Mouse (Mus musculus): ENCODE results near the gene Syn3. TPM values are rescaled to one million over a fixed set of nuclear protein-coding genes. Genes with fewer than 3 reads are reported as not detected.

Syn3 gene
- polyA plus RNA-seq, 1 experiment = 0.75 TPM

DNA sequence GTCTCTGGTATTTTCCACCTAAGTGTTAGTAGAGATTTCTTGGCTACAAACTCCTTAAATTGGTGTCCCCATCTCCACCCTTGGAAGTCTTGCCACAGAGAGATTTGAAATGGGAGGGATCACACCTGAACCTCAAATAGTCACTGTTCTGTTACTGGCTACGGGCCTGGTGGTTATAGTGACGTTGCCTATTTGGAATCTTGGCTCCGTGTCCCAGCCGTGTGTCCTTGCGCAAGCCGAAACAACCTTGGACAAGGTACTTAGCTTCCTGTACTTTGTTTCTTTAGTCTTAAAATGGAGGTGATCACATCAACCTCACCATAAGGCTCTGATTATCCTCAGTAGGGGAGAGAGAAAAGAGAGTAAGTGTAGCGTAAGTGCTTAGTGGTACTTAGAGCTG lies 212.2 kb downstream of the Syn3 start:
- Histone ChIP-seq H3K36me3 (ENCODE audit: control insufficient read depth, insufficient read depth, low read length) (no peaks in the 10 kb centered on the region), H3K27ac (ENCODE audit: insufficient read depth, low read depth, low read length) (no peak overlapping the region), H3K4me3 (ENCODE audit: low read depth, low read length) (no peak overlapping the region), H3K27me3 (ENCODE audit: control insufficient read depth, insufficient read depth, low read length) (no peaks in the 10 kb centered on the region), H3K4me1 (ENCODE audit: control insufficient read depth, insufficient read depth, insufficient read length, low read length) (no peaks in the 10 kb centered on the region)
- WGBS = 60% methylated on average over 7 of the region's 7 CpGs
- TF ChIP-seq POLR2A (IDR thresholded peaks at IDR 0.05; ENCODE audit: low read depth, low read length) (no peak), CTCF (IDR thresholded peaks at IDR 0.05; ENCODE audit: extremely low read depth, insufficient read length, insufficient replicate concordance, low read depth, low read length) (no peak)

GRCm38 (mm10) chr10:86281238-86281637 lies 217.5 kb downstream of the Syn3 start:
- WGBS = 87% methylated on average over 8 of the region's 8 CpGs
- Histone ChIP-seq H3K4me1 (ENCODE audit: control insufficient read depth, insufficient read depth, insufficient read length, low read length) (no peaks in the 10 kb centered on the region), H3K36me3 (ENCODE audit: control insufficient read depth, insufficient read depth, low read length) (no peaks in the 10 kb centered on the region), H3K4me3 (ENCODE audit: low read depth, low read length) (no peak overlapping the region), H3K27me3 (ENCODE audit: control insufficient read depth, insufficient read depth, low read length) (no peaks in the 10 kb centered on the region), H3K27ac (ENCODE audit: insufficient read depth, low read depth, low read length) (no peak overlapping the region)
- TF ChIP-seq POLR2A (IDR thresholded peaks at IDR 0.05; ENCODE audit: low read depth, low read length) (no peak), CTCF (IDR thresholded peaks at IDR 0.05; ENCODE audit: extremely low read depth, insufficient read length, insufficient replicate concordance, low read depth, low read length) (no peak)

DNA sequence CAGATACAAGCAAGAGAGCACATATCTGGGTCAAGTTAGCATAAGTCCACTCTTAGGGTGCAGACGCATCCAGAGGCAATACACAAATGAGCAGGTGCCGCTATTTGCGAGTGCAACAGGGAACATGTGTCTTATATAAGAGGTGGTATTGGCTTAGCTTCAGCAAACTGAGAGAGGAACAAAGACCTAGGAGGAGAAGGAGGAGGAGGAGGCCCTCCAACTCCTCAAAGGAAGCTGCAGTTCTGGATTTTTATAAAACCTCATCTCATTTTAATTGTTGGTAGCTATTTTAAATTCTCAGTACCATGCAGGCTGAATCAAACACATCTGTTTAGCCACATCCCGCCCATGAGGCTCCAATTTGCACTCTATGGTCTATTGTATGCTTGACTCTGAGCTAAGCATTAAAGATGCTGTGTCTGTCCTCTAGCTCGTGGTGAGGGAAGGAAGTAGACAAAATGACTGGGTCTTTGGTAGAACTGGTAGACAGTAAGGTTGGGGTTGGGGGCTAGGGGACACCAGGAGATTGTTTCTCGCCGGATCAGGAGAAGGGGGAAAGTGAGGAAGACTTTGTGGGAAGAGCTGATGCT lies 219.0 kb downstream of the Syn3 start:
- Histone ChIP-seq H3K36me3 (ENCODE audit: control insufficient read depth, insufficient read depth, low read length) (no peaks in the 10 kb centered on the region), H3K4me3 (ENCODE audit: low read depth, low read length) (no peak overlapping the region), H3K4me1 (ENCODE audit: control insufficient read depth, insufficient read depth, insufficient read length, low read length) (no peaks in the 10 kb centered on the region), H3K27me3 (ENCODE audit: control insufficient read depth, insufficient read depth, low read length) (no peaks in the 10 kb centered on the region), H3K27ac (ENCODE audit: insufficient read depth, low read depth, low read length) (no peak overlapping the region)
- WGBS = 79% methylated on average over 7 of the region's 7 CpGs
- TF ChIP-seq POLR2A (IDR thresholded peaks at IDR 0.05; ENCODE audit: low read depth, low read length) (no peak), CTCF (IDR thresholded peaks at IDR 0.05; ENCODE audit: extremely low read depth, insufficient read length, insufficient replicate concordance, low read depth, low read length) (no peak)

DNA sequence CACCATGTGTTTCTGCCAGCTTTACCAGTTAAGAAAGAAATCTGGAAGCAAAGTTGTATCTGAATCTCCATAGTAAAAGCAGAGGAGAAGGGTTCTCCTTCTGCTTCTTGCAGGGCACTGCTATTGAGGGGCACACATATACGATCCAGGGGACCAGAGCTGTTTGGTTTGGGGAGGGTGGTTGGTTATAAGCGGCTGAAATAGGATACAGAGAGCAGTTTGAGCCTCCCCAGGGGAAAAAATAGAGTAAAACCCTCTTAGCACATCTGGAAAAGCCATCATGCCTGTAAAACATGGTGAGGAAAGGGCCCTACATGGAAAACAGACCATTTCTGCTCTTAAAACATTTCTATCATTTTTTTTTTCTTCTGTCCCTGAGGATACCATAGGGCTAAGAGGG lies 220.2 kb downstream of the Syn3 start:
- H3K27me3 ChIP-seq (ENCODE audit: control insufficient read depth, insufficient read depth, low read length) = no peaks in the 10 kb centered on the region
- no peak overlapping the region for H3K4me3 ChIP-seq (ENCODE audit: low read depth, low read length)
- no peaks in the 10 kb centered on the region for H3K4me1 ChIP-seq (ENCODE audit: control insufficient read depth, insufficient read depth, insufficient read length, low read length)
- TF ChIP-seq POLR2A (IDR thresholded peaks at IDR 0.05; ENCODE audit: low read depth, low read length) (no peak), CTCF (IDR thresholded peaks at IDR 0.05; ENCODE audit: extremely low read depth, insufficient read length, insufficient replicate concordance, low read depth, low read length) (no peak)
- H3K27ac ChIP-seq (ENCODE audit: insufficient read depth, low read depth, low read length) = no peak overlapping the region
- 78% methylated on average over 2 of the region's 2 CpGs for WGBS
- H3K36me3 ChIP-seq (ENCODE audit: control insufficient read depth, insufficient read depth, low read length) = no peaks in the 10 kb centered on the region

DNA sequence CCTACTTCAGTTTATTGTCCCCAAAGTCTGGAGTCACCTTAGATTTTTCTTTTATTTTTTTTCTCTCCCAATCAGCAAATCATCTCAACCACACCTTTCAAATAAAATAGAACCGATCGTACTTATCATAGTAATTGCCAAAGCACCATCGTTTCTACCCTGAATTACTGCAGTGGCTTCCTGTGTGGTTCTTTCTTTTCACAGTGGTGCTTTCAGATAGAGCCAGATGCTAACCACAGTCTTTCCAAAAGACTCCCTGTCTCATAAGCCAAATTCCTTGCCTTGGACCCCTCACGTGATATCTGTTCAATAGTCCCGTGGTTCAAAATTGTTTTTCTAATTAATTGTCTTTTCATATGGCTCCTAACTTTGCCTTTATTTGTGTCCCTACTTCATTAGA lies 221.4 kb downstream of the Syn3 start:
- TF ChIP-seq CTCF (IDR thresholded peaks at IDR 0.05; ENCODE audit: extremely low read depth, insufficient read length, insufficient replicate concordance, low read depth, low read length) = no peak
- no peak for TF ChIP-seq POLR2A (IDR thresholded peaks at IDR 0.05; ENCODE audit: low read depth, low read length)
- 63% methylated on average over 5 of the region's 5 CpGs for WGBS
- no peak overlapping the region for H3K27ac ChIP-seq (ENCODE audit: insufficient read depth, low read depth, low read length)
- no peak overlapping the region for H3K4me3 ChIP-seq (ENCODE audit: low read depth, low read length)
- H3K36me3 ChIP-seq (ENCODE audit: control insufficient read depth, insufficient read depth, low read length) = no peaks in the 10 kb centered on the region
- no peaks in the 10 kb centered on the region for H3K4me1 ChIP-seq (ENCODE audit: control insufficient read depth, insufficient read depth, insufficient read length, low read length)
- no peaks in the 10 kb centered on the region for H3K27me3 ChIP-seq (ENCODE audit: control insufficient read depth, insufficient read depth, low read length)

DNA sequence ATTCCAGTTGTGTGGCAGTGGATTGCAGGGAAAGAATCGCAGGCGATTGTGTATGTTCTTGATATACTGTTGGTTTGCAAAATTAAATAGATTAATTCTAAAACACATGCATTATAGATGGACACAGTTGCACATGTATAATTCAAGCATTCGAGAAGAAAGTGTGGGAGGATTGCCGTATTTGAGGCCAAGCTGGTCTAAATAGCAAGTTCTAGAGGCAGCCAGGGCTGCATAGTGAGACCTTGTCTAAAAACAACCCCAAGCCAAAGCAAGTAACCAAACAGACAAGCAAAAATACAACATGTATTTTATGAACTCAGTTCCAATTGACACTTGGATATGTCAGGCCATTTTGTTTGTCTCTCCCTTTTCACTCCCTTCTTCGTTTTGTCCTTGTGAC lies 223.1 kb downstream of the Syn3 start:
- WGBS = 89% methylated on average over 5 of the region's 5 CpGs
- Histone ChIP-seq H3K27ac (ENCODE audit: insufficient read depth, low read depth, low read length) (no peak overlapping the region), H3K36me3 (ENCODE audit: control insufficient read depth, insufficient read depth, low read length) (no peaks in the 10 kb centered on the region), H3K4me1 (ENCODE audit: control insufficient read depth, insufficient read depth, insufficient read length, low read length) (no peaks in the 10 kb centered on the region), H3K4me3 (ENCODE audit: low read depth, low read length) (no peak overlapping the region), H3K27me3 (ENCODE audit: control insufficient read depth, insufficient read depth, low read length) (no peaks in the 10 kb centered on the region)
- TF ChIP-seq CTCF (IDR thresholded peaks at IDR 0.05; ENCODE audit: extremely low read depth, insufficient read length, insufficient replicate concordance, low read depth, low read length) (no peak), POLR2A (IDR thresholded peaks at IDR 0.05; ENCODE audit: low read depth, low read length) (no peak)

- TF ChIP-seq CTCF (IDR thresholded peaks at IDR 0.05; ENCODE audit: extremely low read depth, insufficient read length, insufficient replicate concordance, low read depth, low read length) = no peak
- TF ChIP-seq POLR2A (IDR thresholded peaks at IDR 0.05; ENCODE audit: low read depth, low read length) = no peak
- H3K36me3 ChIP-seq (ENCODE audit: control insufficient read depth, insufficient read depth, low read length) = no peaks in the 10 kb centered on the region
- no peaks in the 10 kb centered on the region for H3K4me1 ChIP-seq (ENCODE audit: control insufficient read depth, insufficient read depth, insufficient read length, low read length)
- H3K27me3 ChIP-seq (ENCODE audit: control insufficient read depth, insufficient read depth, low read length) = no peaks in the 10 kb centered on the region
- H3K27ac ChIP-seq (ENCODE audit: insufficient read depth, low read depth, low read length) = peak overlapping the region; percentile 62
- no peak overlapping the region for H3K4me3 ChIP-seq (ENCODE audit: low read depth, low read length)
- WGBS = 64% methylated on average over 19 of the region's 19 CpGs
Measured at GRCm38 (mm10) chr10:86273410-86274191, 225.1 kb downstream of the Syn3 start.

All from small intestine, adult 2 months (tissue).